ENCODE assay signal across 12 mouse cellular contexts in the genomic region with DNA sequence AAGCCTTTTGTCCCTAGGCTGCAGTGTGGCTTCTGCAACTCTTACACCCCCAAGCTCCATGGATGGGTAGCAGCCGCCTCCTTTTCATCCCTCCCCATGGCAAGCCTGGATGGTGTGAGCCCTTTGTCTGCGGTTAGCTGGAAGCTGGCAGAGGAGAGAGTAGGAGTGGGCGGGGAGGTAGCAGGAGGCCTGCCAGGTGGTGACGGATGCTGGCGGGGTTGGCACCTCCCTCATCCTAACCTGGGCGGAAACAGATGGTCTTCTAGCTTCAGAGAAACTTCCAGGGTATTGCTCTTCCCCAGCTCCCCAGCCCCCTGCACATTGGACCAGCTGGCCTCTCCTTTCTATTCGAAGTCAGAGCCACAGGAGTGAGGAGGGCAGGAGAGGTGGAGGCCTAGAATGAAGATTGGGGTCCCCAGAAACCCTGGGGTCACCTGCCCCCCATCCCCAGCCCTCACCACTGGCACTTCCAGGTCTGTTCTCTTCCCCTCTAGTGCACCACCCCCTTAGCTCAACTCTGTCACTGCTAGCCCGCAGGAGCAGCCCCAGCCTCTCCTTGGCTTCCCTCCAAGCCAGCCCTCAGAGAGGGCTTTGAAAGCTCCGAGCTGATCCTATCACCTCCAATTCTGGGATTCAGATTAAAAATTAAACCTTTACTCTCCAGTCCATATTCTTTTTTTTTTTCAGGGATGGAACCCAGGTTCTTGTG. TPM values are rescaled to one million over a fixed set of nuclear protein-coding genes. Genes with fewer than 3 reads are reported as not detected.
DNase-seq lines count a peak whose midpoint lies in the region; ATAC-seq lines count a peak whose summit lies in the region.
"Had no signal": no experiment of that assay in that cellular context is flagged by ENCODE, and none has a peak within 500 bp of the region (broad histone marks: within the 10 kb centered on the region; RNA-seq: fewer than 3 reads in every experiment).

No protein-coding gene starts in this region.

- no peak for ATAC-seq in kidney, embryonic 16.5 days (ENCODE audit: low FRiP score, low TSS enrichment)
- peak; percentile 78 for ATAC-seq in cerebellum, adult (ENCODE audit: insufficient number of reproducible peaks, low FRiP score, low TSS enrichment)
- peak; percentile 74 for ATAC-seq in forebrain, embryonic 15.5 days (replicated peaks)

- DNase-seq in kidney, postnatal 36 days = no peak
- DNase-seq in right cerebral cortex, postnatal 10 days (ENCODE audit: low spot score in 2 of 2) = peak; percentile 45 to 52
- no peak for DNase-seq in urinary bladder, postnatal 36 days (ENCODE audit: low spot score in 2 of 2)
- no peak for DNase-seq in spleen, postnatal 36 days (ENCODE audit: low spot score in 2 of 2)
- DNase-seq in gastrocnemius, postnatal 25 days = no peak
- DNase-seq: gastrocnemius, postnatal 10 days; kidney, postnatal 25 days had no signal

- H3K9ac ChIP-seq in kidney, embryonic 16.5 days (replicated peaks; ENCODE audit: low read length) = 0 out of 2 replicates have a peak overlapping the region, but pooled peaks have one; percentile 9
- H3K9ac ChIP-seq in forebrain, embryonic 15.5 days (replicated peaks) = no peak overlapping the region
- H3K9ac ChIP-seq: lung, embryonic 15.5 days had no signal

- H3K27ac ChIP-seq in kidney, embryonic 16.5 days (ENCODE audit: low read length) = peak overlapping the region; percentile 58
- H3K27ac ChIP-seq in forebrain, embryonic 15.5 days (replicated peaks) = peak overlapping the region; percentile 93
- H3K27ac ChIP-seq: lung, embryonic 15.5 days had no signal

- H3K4me2 ChIP-seq in kidney, embryonic 16.5 days (replicated peaks; ENCODE audit: low read depth, low read length) = no peak overlapping the region
- H3K4me2 ChIP-seq in forebrain, embryonic 15.5 days (replicated peaks) = no peak overlapping the region
- H3K4me2 ChIP-seq: lung, embryonic 15.5 days had no signal

- no peaks in the 10 kb centered on the region for H3K4me1 ChIP-seq in kidney, embryonic 16.5 days (ENCODE audit: insufficient read depth, low read length)
- H3K4me1 ChIP-seq in forebrain, embryonic 15.5 days = peaks cover 51% of the 10 kb centered on the region

- H3K9me3 ChIP-seq in kidney, embryonic 16.5 days (ENCODE audit: low read length) = no peaks in the 10 kb centered on the region
- H3K9me3 ChIP-seq in forebrain, embryonic 15.5 days = no peaks in the 10 kb centered on the region
- H3K9me3 ChIP-seq: lung, embryonic 15.5 days had no signal

- peaks cover 20% of the 10 kb centered on the region for H3K27me3 ChIP-seq in kidney, embryonic 16.5 days (ENCODE audit: insufficient read depth, low read length)
- H3K27me3 ChIP-seq in forebrain, embryonic 15.5 days = peaks cover 15% of the 10 kb centered on the region; the same call in 1 of the 2 replicates

- WGBS in kidney, embryonic 16.5 days = 34% methylated on average over 9 of the region's 9 CpGs
- WGBS in forebrain, embryonic 15.5 days = 27% methylated on average over 9 of the region's 9 CpGs

- no peak overlapping the region for H3K4me3 ChIP-seq in kidney, embryonic 16.5 days (ENCODE audit: low read length)
- no peak overlapping the region for H3K4me3 ChIP-seq in forebrain, embryonic 15.5 days
- H3K4me3 ChIP-seq: lung, embryonic 15.5 days had no signal

- no peaks in the 10 kb centered on the region for H3K36me3 ChIP-seq in kidney, embryonic 16.5 days (ENCODE audit: insufficient read depth, low read length)
- H3K36me3 ChIP-seq in forebrain, embryonic 15.5 days = 0 out of 2 replicates have a peak, but pooled peaks cover 3% of the 10 kb centered on the region
- H3K36me3 ChIP-seq: lung, embryonic 15.5 days had no signal

RNA-seq across cellular contexts. Expression of gene Ccm2l, which starts 16.3 kb away (rescaled TPM):
- 1.8 and 2.4 TPM in 2 replicates for polyA plus RNA-seq in kidney, embryonic 16.5 days (2015; fragmentation: Nextera tagmentation; extraction: Ambion mirVana)
- polyA plus RNA-seq in forebrain, embryonic 15.5 days (2015; fragmentation: Nextera tagmentation; extraction: Ambion mirVana) = 0.98 and 1.1 TPM in 2 replicates
- 1 to 10 TPM; 5.0 to 5.1 TPM for total RNA-seq in gastrocnemius, postnatal 25 days (2021)
- total RNA-seq: neutrophil, adult 5-6 weeks had no signal

RNA-seq across cellular contexts. Expression of gene Xkr7, which starts 17.8 kb away (rescaled TPM):
- not detected in 2 replicates for polyA plus RNA-seq in kidney, embryonic 16.5 days (2015; fragmentation: Nextera tagmentation; extraction: Ambion mirVana)
- 1.9 and 2.0 TPM in 2 replicates for polyA plus RNA-seq in forebrain, embryonic 15.5 days (2015; fragmentation: Nextera tagmentation; extraction: Ambion mirVana)
- total RNA-seq in gastrocnemius, postnatal 25 days (2021) = under 1 TPM; 0.15 to 0.19 TPM
- total RNA-seq: neutrophil, adult 5-6 weeks had no signal
- polyA plus RNA-seq: lung, embryonic 15.5 days had no signal

RNA-seq across cellular contexts. Expression of gene Pdrg1, which starts 34.2 kb away (rescaled TPM):
- polyA plus RNA-seq in kidney, embryonic 16.5 days (2015; fragmentation: Nextera tagmentation; extraction: Ambion mirVana) = 115 and 130 TPM in 2 replicates
- 188 and 189 TPM in 2 replicates for polyA plus RNA-seq in forebrain, embryonic 15.5 days (2015; fragmentation: Nextera tagmentation; extraction: Ambion mirVana)
- total RNA-seq in gastrocnemius, postnatal 25 days (2021) = 10 to 100 TPM; 71.0 to 76.9 TPM

RNA-seq across cellular contexts. Expression of gene Hck, which starts 58.8 kb away (rescaled TPM):
- 6.3 and 6.6 TPM in 2 replicates for polyA plus RNA-seq in kidney, embryonic 16.5 days (2015; fragmentation: Nextera tagmentation; extraction: Ambion mirVana)
- polyA plus RNA-seq in forebrain, embryonic 15.5 days (2015; fragmentation: Nextera tagmentation; extraction: Ambion mirVana) = 1.2 and 1.4 TPM in 2 replicates
- total RNA-seq in gastrocnemius, postnatal 25 days (2021) = under 1 TPM; 0.21 to 0.26 TPM

Comparison
In these comparisons a context has a peak if more than half of its experiments do, and no peak if none do; other contexts are left out.
1. DNase-seq: peak in right cerebral cortex, postnatal 10 days (2 of 2); none in kidney, postnatal 36 days (0 of 2), urinary bladder, postnatal 36 days (0 of 2), spleen, postnatal 36 days (0 of 2) and gastrocnemius, postnatal 25 days (single experiment).